Mouse (Mus musculus) spleen, postnatal 4 days (tissue): ENCODE data around the gene Gucy2g.
"Not testable (repeated sequence)": the region's sequence is repeated elsewhere in the genome, so short reads cannot be mapped to it uniquely, and the experiment has no call there.

Experiments used
- DNase-seq, 2 experiments: peaks; one replicate each; pipeline ENCODE4 v3.0.0; 2022; ENCODE audit warnings: low spot score in 2 of 2

Gene Gucy2g

GRCm38 (mm10) chr19:55165183-55165865 lies 75.7 kb downstream of the Gucy2g start:
- no peak for DNase-seq

- no peak for DNase-seq
Observed at GRCm38 (mm10) chr19:55164162-55164561, 76.9 kb downstream of the Gucy2g start.

- DNase-seq: no peak
Observed at GRCm38 (mm10) chr19:55162271-55162670, 78.8 kb downstream of the Gucy2g start.

GRCm38 (mm10) chr19:55159826-55160225 lies 81.2 kb downstream of the Gucy2g start:
- DNase-seq: no peak

GRCm38 (mm10) chr19:55158606-55159005 lies 82.4 kb downstream of the Gucy2g start:
- DNase-seq: no peak

- DNase-seq: no peak
Observed at GRCm38 (mm10) chr19:55157029-55157428, 84.0 kb downstream of the Gucy2g start.

GRCm38 (mm10) chr19:55152983-55153382 lies 88.1 kb downstream of the Gucy2g start:
- no peak for DNase-seq

GRCm38 (mm10) chr19:55152274-55152673 lies 88.8 kb downstream of the Gucy2g start:
- DNase-seq: not testable (repeated sequence)

GRCm38 (mm10) chr19:55149646-55150045 lies 91.4 kb downstream of the Gucy2g start:
- no peak for DNase-seq

- no peak for DNase-seq
Observed at GRCm38 (mm10) chr19:55148109-55148508, 92.9 kb downstream of the Gucy2g start.
